Mouse (Mus musculus): Measurements from ENCODE around the gene Map4k3.

DNA sequence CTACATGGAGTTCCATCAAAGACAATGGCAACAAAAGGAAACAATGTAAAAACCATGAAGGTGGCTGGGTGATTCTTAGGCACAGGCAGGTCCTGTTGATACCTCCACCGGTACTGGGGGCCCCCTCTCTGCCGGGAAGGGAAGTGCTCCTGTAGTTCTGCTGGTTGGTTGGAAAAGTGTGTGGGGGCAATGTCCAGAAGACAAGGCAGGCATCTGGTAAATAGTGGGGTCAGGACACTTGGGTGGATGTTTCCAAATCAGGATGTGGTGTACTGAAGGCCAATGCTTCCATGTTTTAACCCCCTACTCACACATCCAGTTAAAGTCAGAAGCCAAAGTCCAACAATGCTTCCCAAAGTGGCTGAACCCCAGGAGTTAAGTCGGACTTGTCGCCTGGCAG, 168.5 kb downstream of the Map4k3 start:
- TF ChIP-seq RCOR1 (IDR thresholded peaks at IDR 0.05; ENCODE audit: low read depth, low read length) (no peak), CTCF (IDR thresholded peaks at IDR 0.05 in 2 of 3, conservative IDR thresholded peaks at IDR 0.05 in 1 of 3; ENCODE audit: control insufficient read depth in 1 of 3, insufficient read depth in 1 of 3, low read depth in 2 of 3, low read length in 3 of 3, poor library complexity in 1 of 3, severe bottlenecking in 1 of 3) (peak in 2 of 3 experiments; percentile 48 to 57; a peak in 5 of 6 replicates), POLR2AphosphoS5 (IDR thresholded peaks at IDR 0.05; ENCODE audit: borderline replicate concordance, low read depth, low read length) (no peak), GABPA (IDR thresholded peaks at IDR 0.05; ENCODE audit: low read depth, low read length) (no peak), ETS1 (IDR thresholded peaks at IDR 0.05; ENCODE audit: low read depth, low read length) (no peak)
